Mouse (Mus musculus) small intestine, adult 2 months (tissue): ENCODE results near the gene Med21. TPM values are rescaled to one million over a fixed set of nuclear protein-coding genes. Genes with fewer than 3 reads are reported as not detected.

ENCODE experiments used
- H3K27ac ChIP-seq: fragments of 200-500 bp; 2 replicates; pipeline ENCODE4 v1.5.1; 2012; ENCODE audit warnings: low read depth, low read length, control low read depth, inconsistent platforms; ENCODE audit not compliant: insufficient read depth
- H3K27me3 ChIP-seq: fragments of 200-500 bp; 2 replicates; pipeline ENCODE4 v1.6.1; 2012; ENCODE audit warnings: mild to moderate bottlenecking, moderate library complexity, low read length, inconsistent platforms; ENCODE audit not compliant: control insufficient read depth, insufficient read depth
- H3K36me3 ChIP-seq: fragments of 200-500 bp; 2 replicates; pipeline ENCODE4 v1.6.1; 2012; ENCODE audit warnings: mild to moderate bottlenecking, low read length, control low read depth, inconsistent platforms; ENCODE audit not compliant: control insufficient read depth, insufficient read depth
- H3K4me1 ChIP-seq: fragments of 200-500 bp; 2 replicates; pipeline ENCODE4 v1.6.1; 2012; ENCODE audit warnings: low read length, inconsistent platforms, mixed read lengths; ENCODE audit not compliant: control insufficient read depth, insufficient read depth, insufficient read length
- H3K4me3 ChIP-seq: fragments of 200-500 bp; 2 replicates; pipeline ENCODE4 v1.5.1; 2012; ENCODE audit warnings: low read depth, mild to moderate bottlenecking, control low read depth, inconsistent platforms, low read length, moderate library complexity
- CTCF ChIP-seq: fragments of 200-500 bp; IDR thresholded peaks from 2 replicates; pipeline ENCODE4 v1.5.1; 2012; ENCODE audit warnings: low read depth, mild to moderate bottlenecking, control low read depth, inconsistent platforms, low read length, moderate library complexity, mixed read lengths; ENCODE audit not compliant: insufficient replicate concordance, insufficient read length; ENCODE audit errors: extremely low read depth
- POLR2A ChIP-seq: fragments of 200-500 bp; IDR thresholded peaks from 2 replicates; pipeline ENCODE4 v1.6.1; 2012; ENCODE audit warnings: low read depth, mild to moderate bottlenecking, control low read depth, inconsistent platforms, low read length, moderate library complexity
- WGBS: fragments of 180-500 bp; shearing (Covaris S2); methylation state at CpG from one replicate; pipeline ENCODE4 v1.1.7; 2018; 5-methylcytosine and 5-hydroxymethylcytosine counted together
- polyA plus RNA-seq: library from polyadenylated mRNA; depleted of rRNA; stranded (reverse); fragments of >200 nt; gene quantifications from 2 replicates; pipeline ENCODE4 v1.2.3, GENCODE M21; 2012; rRNA removed

Gene Med21
- polyA plus RNA-seq, 1 experiment = 6.9 TPM

DNA sequence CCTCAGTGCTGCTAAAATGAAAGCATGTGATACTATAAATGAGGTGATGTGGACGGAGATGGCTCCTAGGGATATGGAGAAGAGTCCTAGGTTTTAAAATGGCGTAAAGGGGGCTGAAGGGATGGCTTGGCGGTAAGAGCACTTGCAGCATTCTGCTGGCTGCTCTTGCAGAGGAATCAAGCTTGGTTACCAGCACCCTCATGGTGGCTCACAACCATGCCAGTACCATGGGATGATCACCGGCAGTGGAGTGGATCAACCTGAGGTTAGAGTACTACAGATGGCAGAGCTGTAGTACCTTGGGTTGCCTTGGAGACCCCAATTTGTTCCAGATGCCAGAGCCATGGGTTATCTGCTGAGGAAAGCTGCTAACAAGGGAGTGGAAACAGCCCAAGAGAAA, 56.0 kb downstream of the Med21 start:
- H3K4me1 ChIP-seq = no peaks in the 10 kb centered on the region
- no peak overlapping the region for H3K4me3 ChIP-seq
- 94% methylated on average over 4 of the region's 4 CpGs for WGBS
- H3K27ac ChIP-seq = no peak overlapping the region
- H3K36me3 ChIP-seq = no peaks in the 10 kb centered on the region
- no peaks in the 10 kb centered on the region for H3K27me3 ChIP-seq
- TF ChIP-seq POLR2A = no peak
- no peak for TF ChIP-seq CTCF

Other genes starting within 250 kb of the Med21 start
- 3.8 and 10.5 TPM in 2 replicates for gene Itpr2, start 140.3 kb upstream of the Med21 start, polyA plus RNA-seq
- 39.4 and 54.7 TPM in 2 replicates for gene Fgfr1op2, start 65.3 kb upstream of the Med21 start, polyA plus RNA-seq
- 3.1 and 5.1 TPM in 2 replicates for gene Ints13, start 64.7 kb upstream of the Med21 start, polyA plus RNA-seq
- 9.6 and 14.4 TPM in 2 replicates for gene Tm7sf3, start 277 bp downstream of the Med21 start, polyA plus RNA-seq
- gene Stk38l, start 82.4 kb downstream of the Med21 start, polyA plus RNA-seq = 1.1 and 1.6 TPM in 2 replicates
- 0.65 and 0.89 TPM in 2 replicates for gene Arntl2, start 153.5 kb downstream of the Med21 start, polyA plus RNA-seq
- not detected in 2 replicates for gene Smco2, start 207.6 kb downstream of the Med21 start, polyA plus RNA-seq
- 1.6 and 3.3 TPM in 2 replicates for gene Ppfibp1, start 245.9 kb downstream of the Med21 start, polyA plus RNA-seq